Mouse (Mus musculus) forebrain, embryonic 12.5 days (tissue): ENCODE measurements around the gene B3gat3. TPM values are rescaled to one million over a fixed set of nuclear protein-coding genes. Genes with fewer than 3 reads are reported as not detected.

Experiments
- ATAC-seq: fragments of 200-750 bp; cut with Nextera tagmentation; 2 replicates; pipeline ENCODE4 v1.8.0; 2017; ENCODE audit warnings: moderate TSS enrichment; ENCODE audit not compliant: low FRiP score
- H3K27ac ChIP-seq: fragments of 300-500 bp; sonication (generic); 2 replicates; pipeline ENCODE4 v1.5.1; 2016; ENCODE audit warnings: mild to moderate bottlenecking
- H3K27me3 ChIP-seq: fragments of 300-500 bp; sonication (generic); 2 replicates; pipeline ENCODE4 v1.6.1; 2016; ENCODE audit warnings: mild to moderate bottlenecking
- H3K36me3 ChIP-seq: fragments of 300-500 bp; sonication (generic); replicated peaks from 2 replicates; pipeline ENCODE4 v1.6.1; 2016; ENCODE audit warnings: mild to moderate bottlenecking
- H3K4me1 ChIP-seq: fragments of 300-500 bp; sonication (generic); 2 replicates; pipeline ENCODE4 v1.6.1; 2016
- H3K4me2 ChIP-seq: fragments of 300-500 bp; sonication (generic); 2 replicates; pipeline ENCODE4 v1.6.1; 2016; ENCODE audit warnings: mild to moderate bottlenecking, moderate library complexity
- H3K4me3 ChIP-seq: fragments of 300-500 bp; sonication (generic); replicated peaks from 2 replicates; pipeline ENCODE4 v1.5.1; 2016; ENCODE audit warnings: mild to moderate bottlenecking
- H3K9ac ChIP-seq: fragments of 300-500 bp; sonication (generic); 2 replicates; pipeline ENCODE4 v1.6.1; 2016; ENCODE audit warnings: mild to moderate bottlenecking
- H3K9me3 ChIP-seq: fragments of 300-500 bp; sonication (generic); 2 replicates; pipeline ENCODE4 v1.6.1; 2016
- WGBS: fragments of 180-500 bp; shearing (Covaris S2); methylation state at CpG from one replicate; pipeline ENCODE4 v1.1.7; 2016; 5-methylcytosine and 5-hydroxymethylcytosine counted together
- microRNA-seq: library from miRNA; unstranded; fragments of <30 nt; microRNA quantifications from one replicate; pipeline ENCODE4, GENCODE M21; 2017
- polyA plus RNA-seq: library from polyadenylated mRNA; unstranded; fragments of >200 nt; fragmentation: Nextera tagmentation; extraction: Ambion mirVana; gene quantifications from 2 replicates; pipeline ENCODE4 v1.2.1, GENCODE M21; 2016

Gene B3gat3
- polyA plus RNA-seq, 1 experiment from 2014 or later = 64.8 TPM

- no peak overlapping the region for H3K9ac ChIP-seq
- H3K4me3 ChIP-seq = no peak overlapping the region
- ATAC-seq = no peak
- no peak overlapping the region for H3K27ac ChIP-seq
- peaks cover 97% of the 10 kb centered on the region for H3K36me3 ChIP-seq
- WGBS = 93% methylated on average over 2 of the region's 2 CpGs
- H3K4me1 ChIP-seq = no peaks in the 10 kb centered on the region; the same call in 1 of the 2 replicates
- H3K9me3 ChIP-seq = no peaks in the 10 kb centered on the region
- no peak overlapping the region for H3K4me2 ChIP-seq
- H3K27me3 ChIP-seq = no peaks in the 10 kb centered on the region
Observed at GRCm38 (mm10) chr19:8975491-8975890, 55.3 kb downstream of the B3gat3 start.

DNA sequence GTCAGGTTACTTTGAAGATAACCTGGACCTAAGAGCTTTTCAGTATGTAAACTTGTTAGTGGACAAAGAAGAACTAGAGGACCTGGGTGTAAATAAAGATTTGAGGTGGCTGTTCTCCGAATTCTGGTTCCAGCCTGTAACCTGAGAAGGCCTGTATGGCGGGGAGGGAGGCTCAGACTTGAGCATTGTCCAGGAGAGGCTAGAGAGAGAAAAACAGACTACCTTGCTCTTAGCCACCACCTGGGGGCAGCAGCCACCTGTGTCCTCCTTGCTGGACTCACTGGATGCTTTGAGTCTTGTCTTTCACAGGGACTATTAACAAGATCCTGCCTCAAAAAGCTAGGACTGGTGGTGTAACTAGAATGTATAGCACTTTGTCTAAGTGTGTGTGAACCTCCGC, 56.4 kb downstream of the B3gat3 start:
- Histone ChIP-seq H3K4me2 (no peak overlapping the region), H3K4me3 (no peak overlapping the region), H3K27ac (no peak overlapping the region), H3K27me3 (no peaks in the 10 kb centered on the region), H3K9me3 (no peaks in the 10 kb centered on the region), H3K9ac (no peak overlapping the region), H3K36me3 (peaks cover 94% of the 10 kb centered on the region), H3K4me1 (no peaks in the 10 kb centered on the region; the same call in 1 of the 2 replicates)
- 53% methylated on average over 3 of the region's 3 CpGs for WGBS
- peak; percentile 79 for ATAC-seq

Small RNA genes within 50 kb of the gene (microRNA-seq; reads per million reads assigned to microRNA genes)
- gene Mir5136 = not detected

Other genes with a start within 250 kb of the B3gat3 start
- 140 and 143 TPM in 2 replicates for gene Slc3a2, start 197.0 kb upstream of the B3gat3 start, polyA plus RNA-seq
- gene Wdr74, start 184.5 kb upstream of the B3gat3 start, polyA plus RNA-seq = 83.7 and 85.9 TPM in 2 replicates
- 2.8 and 3.7 TPM in 2 replicates for gene 1700092M07Rik, start 179.7 kb upstream of the B3gat3 start, polyA plus RNA-seq
- 108 and 114 TPM in 2 replicates for gene Stx5a, start 179.0 kb upstream of the B3gat3 start, polyA plus RNA-seq
- gene Nxf1, start 163.3 kb upstream of the B3gat3 start, polyA plus RNA-seq = 206 and 225 TPM in 2 replicates
- 203 and 210 TPM in 2 replicates for gene Tmem223, start 149.4 kb upstream of the B3gat3 start, polyA plus RNA-seq
- gene Tmem179b, start 145.9 kb upstream of the B3gat3 start, polyA plus RNA-seq = 34.4 and 36.9 TPM in 2 replicates
- gene Taf6l, start 134.0 kb upstream of the B3gat3 start, polyA plus RNA-seq = 35.9 and 41.5 TPM in 2 replicates
- 158 and 161 TPM in 2 replicates for gene Polr2g, start 121.8 kb upstream of the B3gat3 start, polyA plus RNA-seq
- gene Zbtb3, start 117.8 kb upstream of the B3gat3 start, polyA plus RNA-seq = 6.6 and 7.9 TPM in 2 replicates
- 78.7 and 83.9 TPM in 2 replicates for gene Ttc9c, start 101.0 kb upstream of the B3gat3 start, polyA plus RNA-seq
- gene Hnrnpul2, start 100.4 kb upstream of the B3gat3 start, polyA plus RNA-seq = 7.2 and 7.8 TPM in 2 replicates
- not detected in 2 replicates for gene AC129217.1, start 90.6 kb upstream of the B3gat3 start, polyA plus RNA-seq
- gene Bscl2, start 82.9 kb upstream of the B3gat3 start, polyA plus RNA-seq = 57.5 and 62.9 TPM in 2 replicates
- gene Gng3, start 81.2 kb upstream of the B3gat3 start, polyA plus RNA-seq = 131 and 139 TPM in 2 replicates
- 0.26 and 0.60 TPM in 2 replicates for gene Lrrn4cl, start 69.6 kb upstream of the B3gat3 start, polyA plus RNA-seq
- gene Ubxn1, start 48.9 kb upstream of the B3gat3 start, polyA plus RNA-seq = 178 and 182 TPM in 2 replicates
- 55.2 and 57.3 TPM in 2 replicates for gene Uqcc3, start 39.5 kb upstream of the B3gat3 start, polyA plus RNA-seq
- gene Lbhd1, start 36.6 kb upstream of the B3gat3 start, polyA plus RNA-seq = 104 and 119 TPM in 2 replicates
- gene Gm49403, start 36.4 kb upstream of the B3gat3 start, polyA plus RNA-seq = not detected in 2 replicates
- 91.0 and 104 TPM in 2 replicates for gene 1810009A15Rik, start 31.5 kb upstream of the B3gat3 start, polyA plus RNA-seq
- not detected in 2 replicates for gene Gm49416, start 31.4 kb upstream of the B3gat3 start, polyA plus RNA-seq
- gene Ints5, start 27.4 kb upstream of the B3gat3 start, polyA plus RNA-seq = 48.1 and 52.6 TPM in 2 replicates
- 106 and 113 TPM in 2 replicates for gene Ganab, start 22.3 kb upstream of the B3gat3 start, polyA plus RNA-seq
- gene Rom1, start 9.0 kb downstream of the B3gat3 start, polyA plus RNA-seq = 1.3 and 2.5 TPM in 2 replicates
- gene Eml3, start 9.2 kb downstream of the B3gat3 start, polyA plus RNA-seq = 13.2 and 13.8 TPM in 2 replicates
- 193 and 206 TPM in 2 replicates for gene Mta2, start 21.5 kb downstream of the B3gat3 start, polyA plus RNA-seq
- 36.9 and 37.0 TPM in 2 replicates for gene Tut1, start 33.5 kb downstream of the B3gat3 start, polyA plus RNA-seq
- 365 and 373 TPM in 2 replicates for gene Eef1g, start 46.7 kb downstream of the B3gat3 start, polyA plus RNA-seq
- gene Ahnak, start 68.9 kb downstream of the B3gat3 start, polyA plus RNA-seq = 6.4 and 8.5 TPM in 2 replicates
- gene Scgb1a1, start 167.6 kb downstream of the B3gat3 start, polyA plus RNA-seq = not detected in 2 replicates
- 24.1 and 25.7 TPM in 2 replicates for gene Asrgl1, start 215.3 kb downstream of the B3gat3 start, polyA plus RNA-seq